Comparison of ENCODE assay signal across 24 mouse cellular contexts in genomic region chr10:25448676-25449075, GRCm38 (mm10).
DNase-seq lines count a peak whose midpoint lies in the region; ATAC-seq and TF ChIP-seq lines count a peak whose summit lies in the region.
"Had no signal": no experiment of that assay in that cellular context is flagged by ENCODE, and none has a peak within 500 bp of the region (broad histone marks: within the 10 kb centered on the region; RNA-seq: fewer than 3 reads in every experiment).

No protein-coding gene starts in this region.

- DNase-seq in heart, adult 18-20 months, result no peak
- DNase-seq in heart, adult 9 months (ENCODE audit: low spot score in 2 of 2), result no peak
- DNase-seq in left cerebral cortex, adult 2 months (ENCODE audit: extremely low spot score in 1 of 2, low spot score in 2 of 2), result no peak
- DNase-seq in left cerebral cortex, adult 9 months (ENCODE audit: low spot score in 2 of 2), result no peak
- DNase-seq: adrenal gland, adult 2 months; adrenal gland, postnatal 14 days; cerebellum, adult 11 months; cerebellum, adult 2 months; cerebellum, adult 9-11 months; cerebellum, postnatal 25 days; forebrain, postnatal 0 days; gastrocnemius, adult 2 months; gastrocnemius, postnatal 14 days; heart, adult 2 months had no signal

- H3K4me3 ChIP-seq in heart, embryonic 11.5 days (ENCODE audit: low read depth, low read length), result no peak overlapping the region
- H3K4me3 ChIP-seq in heart, embryonic 15.5 days, result no peak overlapping the region
- H3K4me3 ChIP-seq in left cerebral cortex, adult 2 months, result no peak overlapping the region
- no peak overlapping the region for H3K4me3 ChIP-seq in neural tube, embryonic 15.5 days (replicated peaks)
- H3K4me3 ChIP-seq: embryonic facial prominence, embryonic 12.5 days; embryonic facial prominence, embryonic 15.5 days had no signal

- H3K4me1 ChIP-seq in heart, embryonic 11.5 days (ENCODE audit: control insufficient read depth, insufficient read depth, low read length), result peaks cover 29% of the 10 kb centered on the region
- peaks cover 27% of the 10 kb centered on the region for H3K4me1 ChIP-seq in heart, embryonic 15.5 days (replicated peaks)
- peaks cover 7% of the 10 kb centered on the region for H3K4me1 ChIP-seq in neural tube, embryonic 15.5 days

- ATAC-seq in heart, embryonic 11.5 days (replicated peaks; ENCODE audit: insufficient number of reproducible peaks, low FRiP score, low TSS enrichment), result no peak
- no peak for ATAC-seq in heart, embryonic 15.5 days (replicated peaks; ENCODE audit: insufficient number of reproducible peaks, insufficient read depth, low FRiP score, low read depth)
- peak; percentile 45; the same call in 1 of the 2 replicates for ATAC-seq in neural tube, embryonic 15.5 days (ENCODE audit: low FRiP score)
- no peak for ATAC-seq in inflammation-experienced regulatory T-cells, adult 6 months
- ATAC-seq: forebrain, embryonic 14.5 days; forebrain, postnatal 0 days; hindbrain, postnatal 0 days; intestine, postnatal 0 days had no signal

- no peak overlapping the region for H3K9ac ChIP-seq in heart, embryonic 11.5 days (ENCODE audit: low read depth, low read length)
- no peak overlapping the region for H3K9ac ChIP-seq in heart, embryonic 15.5 days
- H3K9ac ChIP-seq in neural tube, embryonic 15.5 days (replicated peaks), result no peak overlapping the region
- H3K9ac ChIP-seq: embryonic facial prominence, embryonic 12.5 days; embryonic facial prominence, embryonic 15.5 days; forebrain, postnatal 0 days; hindbrain, embryonic 14.5 days had no signal

- intact Hi-C loops in left cerebral cortex, adult 2 months (cut with DNase I), result no loop called here

- H3K9me3 ChIP-seq in heart, embryonic 11.5 days (replicated peaks; ENCODE audit: control insufficient read depth, low read length), result no peaks in the 10 kb centered on the region
- no peaks in the 10 kb centered on the region for H3K9me3 ChIP-seq in heart, embryonic 15.5 days (replicated peaks)
- no peaks in the 10 kb centered on the region for H3K9me3 ChIP-seq in neural tube, embryonic 15.5 days (replicated peaks)
- H3K9me3 ChIP-seq: embryonic facial prominence, embryonic 12.5 days; embryonic facial prominence, embryonic 15.5 days had no signal

- 60% methylated on average over 4 of the region's 4 CpGs for WGBS in heart, embryonic 11.5 days (ENCODE audit: insufficient replicate concordance)
- WGBS in heart, embryonic 15.5 days, result 59% methylated on average over 4 of the region's 4 CpGs
- WGBS in neural tube, embryonic 15.5 days, result 46% methylated on average over 4 of the region's 4 CpGs

- no peaks in the 10 kb centered on the region for H3K27me3 ChIP-seq in heart, embryonic 11.5 days (ENCODE audit: control insufficient read depth, insufficient read depth, low read length)
- H3K27me3 ChIP-seq in heart, embryonic 15.5 days, result no peaks in the 10 kb centered on the region
- H3K27me3 ChIP-seq in neural tube, embryonic 15.5 days (replicated peaks), result no peaks in the 10 kb centered on the region
- H3K27me3 ChIP-seq: embryonic facial prominence, embryonic 12.5 days; embryonic facial prominence, embryonic 15.5 days had no signal

- no peak for TF ChIP-seq CTCF in left cerebral cortex, adult 2 months (IDR thresholded peaks at IDR 0.05)

- no peak overlapping the region for H3K4me2 ChIP-seq in heart, embryonic 11.5 days
- H3K4me2 ChIP-seq in heart, embryonic 15.5 days, result no peak overlapping the region
- H3K4me2 ChIP-seq in neural tube, embryonic 15.5 days, result no peak overlapping the region
- H3K4me2 ChIP-seq: embryonic facial prominence, embryonic 12.5 days; embryonic facial prominence, embryonic 15.5 days; hindbrain, embryonic 14.5 days had no signal

- H3K36me3 ChIP-seq in heart, embryonic 11.5 days (ENCODE audit: control insufficient read depth, insufficient read depth, low read length), result peaks cover 6% of the 10 kb centered on the region
- H3K36me3 ChIP-seq in heart, embryonic 15.5 days, result peaks cover 15% of the 10 kb centered on the region
- H3K36me3 ChIP-seq in neural tube, embryonic 15.5 days, result 0 out of 2 replicates have a peak, but pooled peaks cover 3% of the 10 kb centered on the region

- H3K27ac ChIP-seq in heart, embryonic 11.5 days (ENCODE audit: low read depth, low read length), result peak overlapping the region; percentile 86
- H3K27ac ChIP-seq in heart, embryonic 15.5 days, result peak overlapping the region; percentile 45
- peak overlapping the region; percentile 72; the same call in 1 of the 2 replicates for H3K27ac ChIP-seq in left cerebral cortex, adult 2 months
- H3K27ac ChIP-seq in neural tube, embryonic 15.5 days (replicated peaks), result no peak overlapping the region
